Mouse (Mus musculus) hematopoietic stem cell, adult 5-6 weeks (primary cell): ENCODE results near the gene Kpna6. TPM values are rescaled to one million over a fixed set of nuclear protein-coding genes. Genes with fewer than 3 reads are reported as not detected.

ENCODE experiments used
- total RNA-seq: library from RNA; stranded (forward); fragments of 172-1452, 232-1000 nt; gene quantifications from 2 replicates; pipeline ENCODE4 v1.2.3, GENCODE M21; 2017

The Kpna6 gene
- total RNA-seq, 1 experiment from 2014 or later: 16.0 TPM

Other genes starting within 250 kb of the Kpna6 start
- not detected in 2 replicates for gene Zbtb8b, start 231.9 kb downstream of the Kpna6 start, total RNA-seq
- 36.2 and 41.3 TPM in 2 replicates for gene Bsdc1, start 211.2 kb downstream of the Kpna6 start, total RNA-seq
- not detected in 2 replicates for gene Tssk3, start 181.7 kb downstream of the Kpna6 start, total RNA-seq
- gene Fam229a, start 181.6 kb downstream of the Kpna6 start, total RNA-seq: not detected in 2 replicates
- gene Marcksl1, start 159.2 kb downstream of the Kpna6 start, total RNA-seq: 159 and 228 TPM in 2 replicates
- gene Hdac1, start 130.1 kb downstream of the Kpna6 start, total RNA-seq: 104 TPM in 2 replicates
- 27.1 and 36.3 TPM in 2 replicates for gene Lck, start 99.1 kb downstream of the Kpna6 start, total RNA-seq
- not detected in 2 replicates for gene Fam167b, start 94.2 kb downstream of the Kpna6 start, total RNA-seq
- gene Eif3i, start 72.1 kb downstream of the Kpna6 start, total RNA-seq: 226 and 281 TPM in 2 replicates
- 86.7 and 91.1 TPM in 2 replicates for gene Tmem234, start 72.1 kb downstream of the Kpna6 start, total RNA-seq
- gene Dcdc2b, start 58.5 kb downstream of the Kpna6 start, total RNA-seq: not detected in 2 replicates
- 11.4 and 25.6 TPM in 2 replicates for gene Iqcc, start 53.7 kb downstream of the Kpna6 start, total RNA-seq
- gene Ccdc28b, start 48.8 kb downstream of the Kpna6 start, total RNA-seq: 57.7 and 75.9 TPM in 2 replicates
- 106 and 169 TPM in 2 replicates for gene Txlna, start 31.7 kb downstream of the Kpna6 start, total RNA-seq
- gene Tmem39b, start 24.1 kb upstream of the Kpna6 start, total RNA-seq: 6.4 and 8.0 TPM in 2 replicates
- gene Khdrbs1, start 69.5 kb upstream of the Kpna6 start, total RNA-seq: 92.1 and 122 TPM in 2 replicates
- 413 and 530 TPM in 2 replicates for gene Ptp4a2, start 138.5 kb upstream of the Kpna6 start, total RNA-seq